Mouse (Mus musculus): ENCODE data around the gene Rgs2. TPM values are rescaled to one million over a fixed set of nuclear protein-coding genes. Genes with fewer than 3 reads are reported as not detected.

Rgs2 gene
- polyA plus RNA-seq (2012; ENCODE audit: insufficient read depth, insufficient read length, low replicate concordance, missing spikeins), result not detected in 2 replicates

GRCm38 (mm10) chr1:144003904-144004740 lies at the start of gene Rgs2:
Gene Rgs2, minus strand, starts transcription at chr1:144004161.
- Histone ChIP-seq H3K27ac (ENCODE audit: insufficient read depth, low read depth, low read length) (peak within 1 kb of the TSS; percentile 80), H3K4me1 (ENCODE audit: control insufficient read depth, insufficient read depth, low read length) (peaks cover 2% of the 10 kb centered on the region), H3K4me3 (ENCODE audit: insufficient read depth, low read depth, low read length) (peak within 1 kb of the TSS; percentile 59)
- under 1% methylated on average over 57 of the region's 57 CpGs for WGBS
- no peak for TF ChIP-seq CTCF (IDR thresholded peaks at IDR 0.05; ENCODE audit: insufficient read depth, low read depth, low read length)
- TF ChIP-seq POLR2A (IDR thresholded peaks at IDR 0.05; ENCODE audit: insufficient read depth, low read depth, low read length), result peak; percentile 99

GRCm38 (mm10) chr1:144053401-144053800 lies 49.4 kb upstream of the Rgs2 start:
- H3K27ac ChIP-seq (ENCODE audit: insufficient read depth, low read depth, low read length), result no peak overlapping the region
- H3K4me1 ChIP-seq (ENCODE audit: control insufficient read depth, insufficient read depth, low read length), result no peaks in the 10 kb centered on the region
- TF ChIP-seq CTCF (IDR thresholded peaks at IDR 0.05; ENCODE audit: insufficient read depth, low read depth, low read length) (no peak), POLR2A (IDR thresholded peaks at IDR 0.05; ENCODE audit: insufficient read depth, low read depth, low read length) (no peak)
- 84% methylated on average over 4 of the region's 4 CpGs for WGBS
- no peak overlapping the region for H3K4me3 ChIP-seq (ENCODE audit: insufficient read depth, low read depth, low read length)

GRCm38 (mm10) chr1:144041826-144042225 lies 37.9 kb upstream of the Rgs2 start:
- no peaks in the 10 kb centered on the region for H3K4me1 ChIP-seq (ENCODE audit: control insufficient read depth, insufficient read depth, low read length)
- H3K27ac ChIP-seq (ENCODE audit: insufficient read depth, low read depth, low read length), result no peak overlapping the region
- no peak overlapping the region for H3K4me3 ChIP-seq (ENCODE audit: insufficient read depth, low read depth, low read length)
- TF ChIP-seq POLR2A (IDR thresholded peaks at IDR 0.05; ENCODE audit: insufficient read depth, low read depth, low read length) (no peak), CTCF (IDR thresholded peaks at IDR 0.05; ENCODE audit: insufficient read depth, low read depth, low read length) (no peak)
- 95% methylated on average over 2 of the region's 2 CpGs for WGBS

- WGBS, result 92% methylated on average over 1 of the region's 1 CpGs
- H3K27ac ChIP-seq (ENCODE audit: insufficient read depth, low read depth, low read length), result no peak overlapping the region
- TF ChIP-seq POLR2A (IDR thresholded peaks at IDR 0.05; ENCODE audit: insufficient read depth, low read depth, low read length) (no peak), CTCF (IDR thresholded peaks at IDR 0.05; ENCODE audit: insufficient read depth, low read depth, low read length) (no peak)
- no peak overlapping the region for H3K4me3 ChIP-seq (ENCODE audit: insufficient read depth, low read depth, low read length)
- no peaks in the 10 kb centered on the region for H3K4me1 ChIP-seq (ENCODE audit: control insufficient read depth, insufficient read depth, low read length)
Measured at GRCm38 (mm10) chr1:144033498-144033897, 29.5 kb upstream of the Rgs2 start.

GRCm38 (mm10) chr1:144030499-144030898 lies 26.5 kb upstream of the Rgs2 start:
- Histone ChIP-seq H3K4me1 (ENCODE audit: control insufficient read depth, insufficient read depth, low read length) (no peaks in the 10 kb centered on the region), H3K4me3 (ENCODE audit: insufficient read depth, low read depth, low read length) (no peak overlapping the region), H3K27ac (ENCODE audit: insufficient read depth, low read depth, low read length) (no peak overlapping the region)
- 33% methylated on average over 6 of the region's 6 CpGs for WGBS
- TF ChIP-seq CTCF (IDR thresholded peaks at IDR 0.05; ENCODE audit: insufficient read depth, low read depth, low read length) (no peak), POLR2A (IDR thresholded peaks at IDR 0.05; ENCODE audit: insufficient read depth, low read depth, low read length) (no peak)

GRCm38 (mm10) chr1:144029679-144030078 lies 25.7 kb upstream of the Rgs2 start:
- no peak overlapping the region for H3K4me3 ChIP-seq (ENCODE audit: insufficient read depth, low read depth, low read length)
- H3K27ac ChIP-seq (ENCODE audit: insufficient read depth, low read depth, low read length), result no peak overlapping the region
- 88% methylated on average over 10 of the region's 10 CpGs for WGBS
- H3K4me1 ChIP-seq (ENCODE audit: control insufficient read depth, insufficient read depth, low read length), result no peaks in the 10 kb centered on the region
- TF ChIP-seq CTCF (IDR thresholded peaks at IDR 0.05; ENCODE audit: insufficient read depth, low read depth, low read length) (no peak), POLR2A (IDR thresholded peaks at IDR 0.05; ENCODE audit: insufficient read depth, low read depth, low read length) (no peak)

GRCm38 (mm10) chr1:144018417-144018958 lies 14.5 kb upstream of the Rgs2 start:
- no peaks in the 10 kb centered on the region for H3K4me1 ChIP-seq (ENCODE audit: control insufficient read depth, insufficient read depth, low read length)
- TF ChIP-seq POLR2A (IDR thresholded peaks at IDR 0.05; ENCODE audit: insufficient read depth, low read depth, low read length), result no peak
- TF ChIP-seq CTCF (IDR thresholded peaks at IDR 0.05; ENCODE audit: insufficient read depth, low read depth, low read length), result no peak
- H3K4me3 ChIP-seq (ENCODE audit: insufficient read depth, low read depth, low read length), result no peak overlapping the region
- WGBS, result 31% methylated on average over 7 of the region's 7 CpGs
- no peak overlapping the region for H3K27ac ChIP-seq (ENCODE audit: insufficient read depth, low read depth, low read length)

GRCm38 (mm10) chr1:144013913-144014312 lies 10.0 kb upstream of the Rgs2 start:
- no peak for TF ChIP-seq POLR2A (IDR thresholded peaks at IDR 0.05; ENCODE audit: insufficient read depth, low read depth, low read length)
- no peak for TF ChIP-seq CTCF (IDR thresholded peaks at IDR 0.05; ENCODE audit: insufficient read depth, low read depth, low read length)
- no peaks in the 10 kb centered on the region for H3K4me1 ChIP-seq (ENCODE audit: control insufficient read depth, insufficient read depth, low read length)
- no peak overlapping the region for H3K4me3 ChIP-seq (ENCODE audit: insufficient read depth, low read depth, low read length)
- H3K27ac ChIP-seq (ENCODE audit: insufficient read depth, low read depth, low read length), result no peak overlapping the region

- Histone ChIP-seq H3K4me1 (ENCODE audit: control insufficient read depth, insufficient read depth, low read length) (peaks cover 2% of the 10 kb centered on the region), H3K27ac (ENCODE audit: insufficient read depth, low read depth, low read length) (no peak overlapping the region), H3K4me3 (ENCODE audit: insufficient read depth, low read depth, low read length) (no peak overlapping the region)
- WGBS, result 78% methylated on average over 6 of the region's 6 CpGs
- TF ChIP-seq POLR2A (IDR thresholded peaks at IDR 0.05; ENCODE audit: insufficient read depth, low read depth, low read length) (no peak), CTCF (IDR thresholded peaks at IDR 0.05; ENCODE audit: insufficient read depth, low read depth, low read length) (no peak)
Measured at GRCm38 (mm10) chr1:144007341-144007740, 3.4 kb upstream of the Rgs2 start.
